Mouse (Mus musculus) liver, adult 2 months (tissue): ENCODE data around the gene Zdhhc25.

Source experiments
- CTCF ChIP-seq: fragments of 200-500 bp; IDR thresholded peaks from 2 replicates; pipeline ENCODE4 v1.5.1; 2011; ENCODE audit warnings: low read depth, low read length, control low read depth
- POLR2A ChIP-seq: fragments of 200-500 bp; IDR thresholded peaks from 2 replicates; pipeline ENCODE4 v1.6.1; 2011; ENCODE audit warnings: low read length, control low read depth; ENCODE audit not compliant: insufficient read depth; ENCODE audit errors: extremely low read depth

DNA sequence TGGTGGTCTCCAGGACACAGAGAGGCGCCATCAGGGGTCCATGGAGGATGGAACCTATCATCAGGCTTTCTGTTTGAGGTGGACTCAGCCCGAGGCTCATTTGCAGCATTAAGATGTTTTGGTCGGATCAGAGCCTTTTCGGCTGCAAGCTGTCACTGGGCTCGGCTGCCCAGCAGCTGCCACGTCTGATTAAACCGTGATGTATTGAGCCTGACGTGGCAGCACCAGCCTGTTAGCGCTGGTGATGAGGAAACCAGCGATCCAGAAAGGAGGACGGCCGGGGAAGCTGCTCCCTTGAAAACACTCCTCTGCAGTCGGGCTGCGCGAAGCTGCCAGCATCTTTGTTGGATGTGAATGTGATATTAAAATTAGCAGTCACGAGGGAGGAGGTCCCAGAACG, 29.4 kb upstream of the Zdhhc25 start:
- TF ChIP-seq CTCF: no peak
- TF ChIP-seq POLR2A: no peak
